Comparison of ENCODE assay signal across 15 mouse cellular contexts in genomic region chr8:90076381-90076780, GRCm38 (mm10).
A peak's percentile ranks its signal among the peaks of the same experiment; 100 is the strongest.
DNase-seq lines count a peak whose midpoint lies in the region; ATAC-seq and TF ChIP-seq lines count a peak whose summit lies in the region.
"Had no signal": no experiment of that assay in that cellular context is flagged by ENCODE, and none has a peak within 500 bp of the region (broad histone marks: within the 10 kb centered on the region; RNA-seq: fewer than 3 reads in every experiment).

No protein-coding gene starts in this region.

- no peaks in the 10 kb centered on the region for H3K27me3 ChIP-seq in lung, embryonic 15.5 days
- no peaks in the 10 kb centered on the region for H3K27me3 ChIP-seq in forebrain, postnatal 0 days (ENCODE audit: insufficient read depth, low read length)
- H3K27me3 ChIP-seq in midbrain, embryonic 12.5 days: no peaks in the 10 kb centered on the region; the same call in 1 of the 2 replicates

- H3K9ac ChIP-seq in lung, embryonic 15.5 days: no peak overlapping the region
- H3K9ac ChIP-seq in forebrain, postnatal 0 days: no peak overlapping the region
- no peak overlapping the region for H3K9ac ChIP-seq in midbrain, embryonic 12.5 days (replicated peaks)

- H3K36me3 ChIP-seq in lung, embryonic 15.5 days: no peaks in the 10 kb centered on the region
- no peaks in the 10 kb centered on the region for H3K36me3 ChIP-seq in forebrain, postnatal 0 days (ENCODE audit: insufficient read depth)
- no peaks in the 10 kb centered on the region for H3K36me3 ChIP-seq in midbrain, embryonic 12.5 days
- H3K36me3 ChIP-seq: heart, embryonic 10.5 days had no signal

- no peaks in the 10 kb centered on the region for H3K9me3 ChIP-seq in lung, embryonic 15.5 days
- H3K9me3 ChIP-seq in forebrain, postnatal 0 days (ENCODE audit: low read length): no peaks in the 10 kb centered on the region
- H3K9me3 ChIP-seq in midbrain, embryonic 12.5 days: no peaks in the 10 kb centered on the region
- H3K9me3 ChIP-seq: heart, embryonic 10.5 days had no signal

- ATAC-seq in lung, embryonic 15.5 days (ENCODE audit: borderline replicate concordance, extremely low read depth, low FRiP score, low TSS enrichment): peak; percentile 42; the same call in 1 of the 2 replicates
- ATAC-seq in forebrain, postnatal 0 days: peak; percentile 80
- ATAC-seq in midbrain, embryonic 12.5 days (ENCODE audit: low FRiP score, low read depth): peak; percentile 92
- ATAC-seq in megakaryocyte progenitor cell, adult 5-6 weeks (replicated peaks; ENCODE audit: poor library complexity): no peak

- DNase-seq in lung, postnatal 36 days: no peak
- peak; percentile 70 for DNase-seq in forebrain, postnatal 0 days
- DNase-seq in kidney, postnatal 4 days: no peak
- DNase-seq in heart, postnatal 14 days: no peak
- no peak for DNase-seq in right cerebral cortex, postnatal 36 days (ENCODE audit: low spot score in 2 of 2)
- DNase-seq: adrenal gland, postnatal 10 days; cerebellum, adult 8-10 months; lung, postnatal 14 days; thymus, postnatal 4 days had no signal

- intact Hi-C loops in heart, postnatal 14 days (cut with DNase I): no loop called here

- H3K4me2 ChIP-seq in lung, embryonic 15.5 days: no peak overlapping the region
- no peak overlapping the region for H3K4me2 ChIP-seq in forebrain, postnatal 0 days (ENCODE audit: low read depth)
- H3K4me2 ChIP-seq in midbrain, embryonic 12.5 days (replicated peaks): peak overlapping the region; percentile 6; the same call in 1 of the 2 replicates

- no peak overlapping the region for H3K27ac ChIP-seq in lung, embryonic 15.5 days
- H3K27ac ChIP-seq in forebrain, postnatal 0 days (ENCODE audit: low read depth, low read length): peak overlapping the region; percentile 47
- H3K27ac ChIP-seq in midbrain, embryonic 12.5 days (replicated peaks): peak overlapping the region; percentile 90
- H3K27ac ChIP-seq: heart, embryonic 10.5 days; layer of hippocampus, adult 2 months had no signal

- H3K4me1 ChIP-seq in lung, embryonic 15.5 days: 0 out of 2 replicates have a peak, but pooled peaks cover 5% of the 10 kb centered on the region
- peaks cover 15% of the 10 kb centered on the region for H3K4me1 ChIP-seq in forebrain, postnatal 0 days (ENCODE audit: insufficient read depth)
- H3K4me1 ChIP-seq in midbrain, embryonic 12.5 days: peaks cover 23% of the 10 kb centered on the region

- no peak overlapping the region for H3K4me3 ChIP-seq in lung, embryonic 15.5 days
- H3K4me3 ChIP-seq in forebrain, postnatal 0 days (ENCODE audit: low read depth, low read length): no peak overlapping the region
- H3K4me3 ChIP-seq in midbrain, embryonic 12.5 days: no peak overlapping the region
- H3K4me3 ChIP-seq: erythroblast, embryonic 14.5 days; heart, embryonic 10.5 days; layer of hippocampus, adult 2 months had no signal

- TF ChIP-seq CTCF in forebrain, postnatal 0 days (IDR thresholded peaks at IDR 0.05; ENCODE audit: low read depth): no peak
